Mouse (Mus musculus) intestine, postnatal 0 days (tissue): ENCODE data around the gene Fto. TPM values are rescaled to one million over a fixed set of nuclear protein-coding genes. Genes with fewer than 3 reads are reported as not detected.

Experiments used
- ATAC-seq: fragments of 200-750 bp; cut with Nextera tagmentation; 2 replicates; pipeline ENCODE4 v1.8.0; 2017; ENCODE audit warnings: mild to moderate bottlenecking, moderate TSS enrichment, moderate library complexity
- H3K27ac ChIP-seq: fragments of 300-500 bp; sonication (generic); 2 replicates; pipeline ENCODE4 v1.5.1; 2014; ENCODE audit warnings: mild to moderate bottlenecking, low read depth, low read length, moderate library complexity
- H3K27me3 ChIP-seq: fragments of 300-500 bp; sonication (generic); replicated peaks from 2 replicates; pipeline ENCODE4 v1.6.1; 2014; ENCODE audit warnings: low read length, mixed read lengths; ENCODE audit not compliant: control insufficient read depth, insufficient read depth
- H3K36me3 ChIP-seq: fragments of 300-500 bp; sonication (generic); 2 replicates; pipeline ENCODE4 v1.6.1; 2014; ENCODE audit warnings: mild to moderate bottlenecking, moderate library complexity; ENCODE audit not compliant: control insufficient read depth, insufficient read depth
- H3K4me1 ChIP-seq: fragments of 300-500 bp; sonication (generic); replicated peaks from 2 replicates; pipeline ENCODE4 v1.6.1; 2014; ENCODE audit warnings: antibody characterized with exemption, low read length, mixed read lengths; ENCODE audit not compliant: control insufficient read depth, insufficient read depth
- H3K4me2 ChIP-seq: fragments of 300-500 bp; sonication (generic); replicated peaks from 2 replicates; pipeline ENCODE4 v1.6.1; 2014; ENCODE audit warnings: low read depth, mild to moderate bottlenecking, moderate library complexity
- H3K4me3 ChIP-seq: fragments of 300-500 bp; sonication (generic); 2 replicates; pipeline ENCODE4 v1.5.1; 2014; ENCODE audit warnings: low read depth, low read length
- H3K9ac ChIP-seq: fragments of 300-500 bp; sonication (generic); 2 replicates; pipeline ENCODE4 v1.6.1; 2014; ENCODE audit warnings: mild to moderate bottlenecking, low read depth, low read length
- H3K9me3 ChIP-seq: fragments of 300-500 bp; sonication (generic); 2 replicates; pipeline ENCODE4 v1.6.1; 2016; ENCODE audit warnings: mixed run types; ENCODE audit not compliant: control insufficient read depth
- CTCF ChIP-seq: sonication (generic); IDR thresholded peaks from 2 replicates; pipeline ENCODE4 v1.5.1; 2016; ENCODE audit warnings: low read depth, mild to moderate bottlenecking, control low read depth, antibody characterized with exemption, moderate library complexity
- WGBS: fragments of 180-500 bp; shearing (Covaris S2); extraction: QIAGEN DNeasy Blood & Tissue Kit; methylation state at CpG from one replicate; pipeline ENCODE4 v1.1.7; 2014; 5-methylcytosine and 5-hydroxymethylcytosine counted together
- polyA plus RNA-seq: library from polyadenylated mRNA; unstranded; fragments of >200 nt; fragmentation: Nextera tagmentation; extraction: Ambion mirVana; gene quantifications from 2 replicates; pipeline ENCODE4 v1.2.1, GENCODE M21; 2015

Gene Fto
- polyA plus RNA-seq, result 21.7 and 22.7 TPM in 2 replicates

- Histone ChIP-seq H3K27me3 (no peaks in the 10 kb centered on the region), H3K4me3 (peak within 1 kb of the TSS; percentile 70), H3K9me3 (no peaks in the 10 kb centered on the region), H3K27ac (peak within 1 kb of the TSS; percentile 47; the same call in 1 of the 2 replicates), H3K4me1 (no peaks in the 10 kb centered on the region), H3K36me3 (no peaks in the 10 kb centered on the region), H3K9ac (peak within 1 kb of the TSS; percentile 71), H3K4me2 (peak within 1 kb of the TSS; percentile 75)
- TF ChIP-seq CTCF, result no peak
- peak; percentile 100 for ATAC-seq
- WGBS, result 1% methylated on average over 59 of the region's 59 CpGs
Measured at GRCm38 (mm10) chr8:91312835-91313832, at the start of gene Fto, which contains the start of gene Rpgrip1l. Fto (plus strand) TSS chr8:91313525. Rpgrip1l (minus strand) TSS chr8:91313262.

GRCm38 (mm10) chr8:91263939-91264338 lies 49.4 kb upstream of the Fto start:
- no peaks in the 10 kb centered on the region for H3K9me3 ChIP-seq
- no peak overlapping the region for H3K9ac ChIP-seq
- no peaks in the 10 kb centered on the region for H3K4me1 ChIP-seq
- no peak overlapping the region for H3K4me2 ChIP-seq
- no peak for ATAC-seq
- 72% methylated on average over 3 of the region's 3 CpGs for WGBS
- H3K36me3 ChIP-seq, result no peaks in the 10 kb centered on the region
- H3K27ac ChIP-seq, result no peak overlapping the region
- no peak for TF ChIP-seq CTCF
- H3K27me3 ChIP-seq, result no peaks in the 10 kb centered on the region
- no peak overlapping the region for H3K4me3 ChIP-seq

DNA sequence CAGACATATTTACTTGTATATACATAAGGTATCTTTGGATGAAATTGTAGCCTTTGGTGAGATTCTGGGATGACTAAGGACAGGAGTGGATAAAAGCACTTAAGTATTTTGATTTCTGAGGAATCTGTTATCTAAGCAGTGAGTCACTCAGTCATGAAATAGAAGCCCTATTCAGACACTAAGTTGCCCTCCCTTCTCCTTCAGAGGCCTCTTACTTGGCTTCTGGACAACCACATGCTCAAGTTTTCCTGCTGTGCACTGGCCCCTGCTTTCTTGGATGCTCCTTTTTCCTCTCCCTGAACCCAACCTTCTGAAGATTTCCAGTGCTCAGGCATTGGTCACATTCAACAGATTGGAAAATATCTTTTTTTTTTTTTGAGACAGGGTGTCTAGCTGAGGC lies 48.8 kb upstream of the Fto start:
- H3K4me2 ChIP-seq, result no peak overlapping the region
- H3K9ac ChIP-seq, result no peak overlapping the region
- peaks cover 3% of the 10 kb centered on the region; the same call in 1 of the 2 replicates for H3K36me3 ChIP-seq
- no peaks in the 10 kb centered on the region for H3K4me1 ChIP-seq
- no peaks in the 10 kb centered on the region for H3K27me3 ChIP-seq
- no peak for ATAC-seq
- no peak for TF ChIP-seq CTCF
- no peaks in the 10 kb centered on the region for H3K9me3 ChIP-seq
- no peak overlapping the region for H3K27ac ChIP-seq
- H3K4me3 ChIP-seq, result no peak overlapping the region

DNA sequence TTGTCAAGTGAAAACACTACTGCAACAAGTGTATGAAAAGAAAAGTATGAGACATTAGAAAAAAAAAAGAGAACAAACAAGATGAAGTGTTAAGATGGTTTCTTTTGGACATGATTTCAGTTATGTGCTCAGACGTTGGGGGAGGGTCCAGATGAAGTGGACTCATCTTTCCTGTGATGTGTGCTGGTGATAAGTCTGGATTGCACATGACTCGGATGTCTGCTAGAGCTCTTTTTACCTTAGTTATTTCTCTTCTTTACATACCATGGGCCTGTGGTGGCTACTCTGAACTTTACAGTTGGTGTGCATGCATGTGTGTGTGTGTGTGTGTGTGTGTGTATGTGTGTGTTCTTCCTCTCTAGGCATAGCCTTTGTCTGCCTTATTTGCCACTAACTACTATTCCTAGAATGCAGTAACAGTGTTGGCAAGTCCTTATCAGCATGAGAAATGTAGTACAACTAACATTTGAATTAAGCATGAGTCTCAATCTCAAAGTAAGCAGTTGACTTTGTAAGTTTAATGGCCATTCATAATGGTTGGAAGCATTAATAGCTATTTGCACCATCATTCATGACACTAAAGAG lies 43.9 kb upstream of the Fto start:
- WGBS, result 65% methylated on average over 2 of the region's 2 CpGs
- Histone ChIP-seq H3K36me3 (peaks cover 4% of the 10 kb centered on the region; the same call in 1 of the 2 replicates), H3K27ac (no peak overlapping the region), H3K9ac (no peak overlapping the region), H3K9me3 (no peaks in the 10 kb centered on the region), H3K4me3 (no peak overlapping the region), H3K4me1 (no peaks in the 10 kb centered on the region), H3K27me3 (no peaks in the 10 kb centered on the region), H3K4me2 (no peak overlapping the region)
- TF ChIP-seq CTCF, result no peak
- ATAC-seq, result no peak

DNA sequence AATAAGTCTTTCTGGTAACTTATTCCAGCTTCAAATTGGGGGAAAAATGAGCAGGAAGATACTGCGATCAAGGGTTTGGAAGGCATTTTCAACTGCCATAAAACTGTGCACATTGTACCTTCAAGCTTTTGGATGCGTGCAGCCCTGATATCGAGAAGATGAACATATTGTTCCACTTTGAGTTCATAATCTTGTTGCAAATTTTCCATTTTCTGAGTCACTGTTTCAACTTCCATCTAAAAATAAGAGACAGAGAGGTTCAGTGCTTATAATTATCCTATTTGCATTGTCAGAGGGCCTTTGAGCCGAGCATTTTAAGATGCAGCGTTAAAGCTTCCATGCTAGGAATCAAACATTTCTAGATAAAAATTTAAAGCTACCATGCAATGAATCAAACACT lies 39.8 kb upstream of the Fto start:
- 94% methylated on average over 5 of the region's 5 CpGs for WGBS
- H3K4me3 ChIP-seq, result no peak overlapping the region
- no peak overlapping the region for H3K4me2 ChIP-seq
- no peak for ATAC-seq
- H3K27me3 ChIP-seq, result no peaks in the 10 kb centered on the region
- no peak overlapping the region for H3K27ac ChIP-seq
- H3K9ac ChIP-seq, result no peak overlapping the region
- 0 out of 2 replicates have a peak, but pooled peaks cover 3% of the 10 kb centered on the region for H3K9me3 ChIP-seq
- peaks cover 4% of the 10 kb centered on the region for H3K36me3 ChIP-seq
- no peak for TF ChIP-seq CTCF
- no peaks in the 10 kb centered on the region for H3K4me1 ChIP-seq

- Histone ChIP-seq H3K9ac (no peak overlapping the region), H3K27me3 (no peaks in the 10 kb centered on the region), H3K4me1 (no peaks in the 10 kb centered on the region), H3K36me3 (no peaks in the 10 kb centered on the region; the same call in 1 of the 2 replicates), H3K27ac (no peak overlapping the region), H3K4me3 (no peak overlapping the region), H3K4me2 (no peak overlapping the region), H3K9me3 (0 out of 2 replicates have a peak, but pooled peaks cover 3% of the 10 kb centered on the region)
- 92% methylated on average over 2 of the region's 2 CpGs for WGBS
- ATAC-seq, result no peak
- peak; percentile 49 for TF ChIP-seq CTCF
Measured at GRCm38 (mm10) chr8:91276337-91276736, 37.0 kb upstream of the Fto start.
